Mouse (Mus musculus): ENCODE measurements at regions not wholly inside any gene's neighbourhood (a gene's known extent, or its start where the extent isn't known, plus 50 kb on each side); places are given as distances from the start of the nearest gene placed in this dataset.
A peak's percentile ranks its signal among the peaks of the same experiment; 100 is the strongest.

- Histone ChIP-seq H3K27ac (ENCODE audit: low read length) (no peak overlapping the region), H3K9ac (ENCODE audit: low read length) (no peak overlapping the region), H3K4me3 (ENCODE audit: low read length) (no peak overlapping the region), H3K9me3 (replicated peaks; ENCODE audit: control insufficient read depth, low read length) (0 out of 2 replicates have a peak, but pooled peaks cover 5% of the 10 kb centered on the region), H3K4me1 (ENCODE audit: control insufficient read depth, insufficient read depth, low read length) (peaks cover 8% of the 10 kb centered on the region), H3K4me2 (ENCODE audit: low read depth, low read length) (no peak overlapping the region), H3K36me3 (ENCODE audit: control insufficient read depth, insufficient read depth) (no peaks in the 10 kb centered on the region), H3K27me3 (ENCODE audit: control insufficient read depth, insufficient read depth, low read length) (no peaks in the 10 kb centered on the region)
- ATAC-seq (replicated peaks; ENCODE audit: extremely low read depth, insufficient read depth, low FRiP score), result no peak
- 86% methylated on average over 8 of the region's 8 CpGs for WGBS
These were observed 107.7 kb downstream of the Far1 start for GRCm38 (mm10) chr7:113621316-113621715.

- H3K27me3 ChIP-seq (ENCODE audit: control insufficient read depth, insufficient read depth, low read length), result no peaks in the 10 kb centered on the region
- H3K4me3 ChIP-seq (ENCODE audit: low read length), result no peak overlapping the region
- H3K4me2 ChIP-seq (ENCODE audit: low read depth, low read length), result peak overlapping the region; percentile 7; the same call in 1 of the 2 replicates
- 64% methylated on average over 13 of the region's 13 CpGs for WGBS
- H3K27ac ChIP-seq (ENCODE audit: low read length), result no peak overlapping the region
- H3K9me3 ChIP-seq (replicated peaks; ENCODE audit: control insufficient read depth, low read length), result 0 out of 2 replicates have a peak, but pooled peaks cover 5% of the 10 kb centered on the region
- no peak for ATAC-seq (replicated peaks; ENCODE audit: extremely low read depth, insufficient read depth, low FRiP score)
- no peaks in the 10 kb centered on the region for H3K36me3 ChIP-seq (ENCODE audit: control insufficient read depth, insufficient read depth)
- no peak overlapping the region for H3K9ac ChIP-seq (ENCODE audit: low read length)
- H3K4me1 ChIP-seq (ENCODE audit: control insufficient read depth, insufficient read depth, low read length), result peaks cover 13% of the 10 kb centered on the region
These were observed 108.4 kb downstream of the Far1 start for GRCm38 (mm10) chr7:113621898-113622510.

GRCm38 (mm10) chr7:113623296-113623695 is 109.7 kb downstream of the Far1 start:
- Histone ChIP-seq H3K27ac (ENCODE audit: low read length) (no peak overlapping the region), H3K4me2 (ENCODE audit: low read depth, low read length) (no peak overlapping the region), H3K4me1 (ENCODE audit: control insufficient read depth, insufficient read depth, low read length) (peaks cover 17% of the 10 kb centered on the region), H3K9me3 (replicated peaks; ENCODE audit: control insufficient read depth, low read length) (0 out of 2 replicates have a peak, but pooled peaks cover 5% of the 10 kb centered on the region), H3K9ac (ENCODE audit: low read length) (no peak overlapping the region), H3K27me3 (ENCODE audit: control insufficient read depth, insufficient read depth, low read length) (no peaks in the 10 kb centered on the region), H3K4me3 (ENCODE audit: low read length) (no peak overlapping the region), H3K36me3 (ENCODE audit: control insufficient read depth, insufficient read depth) (no peaks in the 10 kb centered on the region)
- ATAC-seq (replicated peaks; ENCODE audit: extremely low read depth, insufficient read depth, low FRiP score), result peak; percentile 46; the same call in 1 of the 2 replicates
- 47% methylated on average over 4 of the region's 4 CpGs for WGBS

- whole genome bisulfite sequencing, result 84% methylated on average over 6 of the region's 6 CpGs
- Histone ChIP-seq H3K4me2 (ENCODE audit: low read depth, low read length) (no peak overlapping the region), H3K36me3 (ENCODE audit: control insufficient read depth, insufficient read depth) (no peaks in the 10 kb centered on the region), H3K9me3 (replicated peaks; ENCODE audit: control insufficient read depth, low read length) (0 out of 2 replicates have a peak, but pooled peaks cover 5% of the 10 kb centered on the region), H3K4me1 (ENCODE audit: control insufficient read depth, insufficient read depth, low read length) (peaks cover 17% of the 10 kb centered on the region), H3K9ac (ENCODE audit: low read length) (no peak overlapping the region), H3K4me3 (ENCODE audit: low read length) (no peak overlapping the region), H3K27ac (ENCODE audit: low read length) (no peak overlapping the region), H3K27me3 (ENCODE audit: control insufficient read depth, insufficient read depth, low read length) (no peaks in the 10 kb centered on the region)
- ATAC-seq (replicated peaks; ENCODE audit: extremely low read depth, insufficient read depth, low FRiP score), result no peak
These were observed 110.3 kb downstream of the Far1 start for GRCm38 (mm10) chr7:113623962-113624361.

- H3K4me2 ChIP-seq (ENCODE audit: low read depth, low read length), result no peak overlapping the region
- H3K27ac ChIP-seq (ENCODE audit: low read length), result peak overlapping the region; percentile 68
- H3K9ac ChIP-seq (ENCODE audit: low read length), result no peak overlapping the region
- peak; percentile 83 for ATAC-seq (replicated peaks; ENCODE audit: extremely low read depth, insufficient read depth, low FRiP score)
- H3K36me3 ChIP-seq (ENCODE audit: control insufficient read depth, insufficient read depth), result no peaks in the 10 kb centered on the region
- 0 out of 2 replicates have a peak, but pooled peaks cover 5% of the 10 kb centered on the region for H3K9me3 ChIP-seq (replicated peaks; ENCODE audit: control insufficient read depth, low read length)
- H3K4me1 ChIP-seq (ENCODE audit: control insufficient read depth, insufficient read depth, low read length), result peaks cover 17% of the 10 kb centered on the region
- H3K27me3 ChIP-seq (ENCODE audit: control insufficient read depth, insufficient read depth, low read length), result no peaks in the 10 kb centered on the region
- H3K4me3 ChIP-seq (ENCODE audit: low read length), result no peak overlapping the region
These were observed 113.1 kb downstream of the Far1 start for GRCm38 (mm10) chr7:113626734-113627133.

GRCm38 (mm10) chr7:113637011-113637600 is 123.5 kb downstream of the Far1 start:
- H3K36me3 ChIP-seq (ENCODE audit: control insufficient read depth, insufficient read depth), result no peaks in the 10 kb centered on the region
- no peak overlapping the region for H3K9ac ChIP-seq (ENCODE audit: low read length)
- no peak overlapping the region for H3K4me3 ChIP-seq (ENCODE audit: low read length)
- H3K4me1 ChIP-seq (ENCODE audit: control insufficient read depth, insufficient read depth, low read length), result no peaks in the 10 kb centered on the region
- H3K9me3 ChIP-seq (replicated peaks; ENCODE audit: control insufficient read depth, low read length), result no peaks in the 10 kb centered on the region
- no peaks in the 10 kb centered on the region for H3K27me3 ChIP-seq (ENCODE audit: control insufficient read depth, insufficient read depth, low read length)
- ATAC-seq (replicated peaks; ENCODE audit: extremely low read depth, insufficient read depth, low FRiP score), result no peak
- H3K27ac ChIP-seq (ENCODE audit: low read length), result no peak overlapping the region
- H3K4me2 ChIP-seq (ENCODE audit: low read depth, low read length), result no peak overlapping the region
- 70% methylated on average over 4 of the region's 4 CpGs for WGBS

GRCm38 (mm10) chr7:113638098-113638497 is 124.5 kb downstream of the Far1 start:
- ATAC-seq (replicated peaks; ENCODE audit: extremely low read depth, insufficient read depth, low FRiP score), result no peak
- Histone ChIP-seq H3K9me3 (replicated peaks; ENCODE audit: control insufficient read depth, low read length) (no peaks in the 10 kb centered on the region), H3K4me1 (ENCODE audit: control insufficient read depth, insufficient read depth, low read length) (no peaks in the 10 kb centered on the region), H3K27me3 (ENCODE audit: control insufficient read depth, insufficient read depth, low read length) (no peaks in the 10 kb centered on the region), H3K36me3 (ENCODE audit: control insufficient read depth, insufficient read depth) (no peaks in the 10 kb centered on the region), H3K4me2 (ENCODE audit: low read depth, low read length) (no peak overlapping the region), H3K9ac (ENCODE audit: low read length) (no peak overlapping the region), H3K4me3 (ENCODE audit: low read length) (no peak overlapping the region), H3K27ac (ENCODE audit: low read length) (no peak overlapping the region)
- 78% methylated on average over 6 of the region's 6 CpGs for WGBS

GRCm38 (mm10) chr7:113642540-113642939 is 123.3 kb upstream of the Spon1 start:
- no peak overlapping the region for H3K4me3 ChIP-seq (ENCODE audit: low read length)
- no peak overlapping the region for H3K27ac ChIP-seq (ENCODE audit: low read length)
- H3K36me3 ChIP-seq (ENCODE audit: control insufficient read depth, insufficient read depth), result no peaks in the 10 kb centered on the region
- H3K4me2 ChIP-seq (ENCODE audit: low read depth, low read length), result no peak overlapping the region
- ATAC-seq (replicated peaks; ENCODE audit: extremely low read depth, insufficient read depth, low FRiP score), result no peak
- no peaks in the 10 kb centered on the region for H3K27me3 ChIP-seq (ENCODE audit: control insufficient read depth, insufficient read depth, low read length)
- no peaks in the 10 kb centered on the region for H3K4me1 ChIP-seq (ENCODE audit: control insufficient read depth, insufficient read depth, low read length)
- no peaks in the 10 kb centered on the region for H3K9me3 ChIP-seq (replicated peaks; ENCODE audit: control insufficient read depth, low read length)
- H3K9ac ChIP-seq (ENCODE audit: low read length), result no peak overlapping the region
- 82% methylated on average over 7 of the region's 7 CpGs for WGBS

GRCm38 (mm10) chr7:113650631-113651030 is 115.2 kb upstream of the Spon1 start:
- Histone ChIP-seq H3K27ac (ENCODE audit: low read length) (no peak overlapping the region), H3K4me2 (ENCODE audit: low read depth, low read length) (no peak overlapping the region), H3K27me3 (ENCODE audit: control insufficient read depth, insufficient read depth, low read length) (no peaks in the 10 kb centered on the region), H3K36me3 (ENCODE audit: control insufficient read depth, insufficient read depth) (no peaks in the 10 kb centered on the region), H3K9ac (ENCODE audit: low read length) (no peak overlapping the region), H3K9me3 (replicated peaks; ENCODE audit: control insufficient read depth, low read length) (no peaks in the 10 kb centered on the region), H3K4me3 (ENCODE audit: low read length) (no peak overlapping the region), H3K4me1 (ENCODE audit: control insufficient read depth, insufficient read depth, low read length) (0 out of 2 replicates have a peak, but pooled peaks cover 6% of the 10 kb centered on the region)
- ATAC-seq (replicated peaks; ENCODE audit: extremely low read depth, insufficient read depth, low FRiP score), result no peak
- WGBS, result 79% methylated on average over 1 of the region's 2 CpGs

All from heart, embryonic 16.5 days (tissue).